Mouse (Mus musculus) lung, embryonic 15.5 days (tissue): Measurements from ENCODE around the gene Mgat4c. TPM values are rescaled to one million over a fixed set of nuclear protein-coding genes. Genes with fewer than 3 reads are reported as not detected.

ENCODE experiments used
- ATAC-seq: fragments of 200-750 bp; cut with Nextera tagmentation; 2 replicates; pipeline ENCODE4 v1.8.0; 2017; ENCODE audit warnings: moderate number of reproducible peaks, borderline replicate concordance; ENCODE audit not compliant: low FRiP score, low TSS enrichment; ENCODE audit errors: extremely low read depth
- H3K27ac ChIP-seq: fragments of 300-500 bp; sonication (generic); 2 replicates; pipeline ENCODE4 v1.5.1; 2015; ENCODE audit warnings: moderate library complexity, mild to moderate bottlenecking, inconsistent platforms
- H3K27me3 ChIP-seq: fragments of 300-500 bp; sonication (generic); 2 replicates; pipeline ENCODE4 v1.6.1; 2015; ENCODE audit warnings: inconsistent platforms
- H3K36me3 ChIP-seq: fragments of 300-500 bp; sonication (generic); 2 replicates; pipeline ENCODE4 v1.6.1; 2015; ENCODE audit warnings: inconsistent platforms
- H3K4me1 ChIP-seq: fragments of 300-500 bp; sonication (generic); 2 replicates; pipeline ENCODE4 v1.6.1; 2015; ENCODE audit warnings: inconsistent platforms
- H3K4me2 ChIP-seq: fragments of 300-500 bp; sonication (generic); 2 replicates; pipeline ENCODE4 v1.6.1; 2015; ENCODE audit warnings: inconsistent platforms, mild to moderate bottlenecking, moderate library complexity
- H3K4me3 ChIP-seq: fragments of 300-500 bp; sonication (generic); 2 replicates; pipeline ENCODE4 v1.5.1; 2015; ENCODE audit warnings: mild to moderate bottlenecking, inconsistent platforms
- H3K9ac ChIP-seq: fragments of 300-500 bp; sonication (generic); 2 replicates; pipeline ENCODE4 v1.6.1; 2015; ENCODE audit warnings: inconsistent platforms
- H3K9me3 ChIP-seq: fragments of 300-500 bp; sonication (generic); 2 replicates; pipeline ENCODE4 v1.6.1; 2016; ENCODE audit warnings: inconsistent platforms
- WGBS: fragments of 180-500 bp; shearing (Covaris S2); methylation state at CpG from one replicate; pipeline ENCODE4 v1.1.7; 2015; 5-methylcytosine and 5-hydroxymethylcytosine counted together
- polyA plus RNA-seq: library from polyadenylated mRNA; unstranded; fragments of >200 nt; fragmentation: Nextera tagmentation; extraction: Ambion mirVana; gene quantifications from 2 replicates; pipeline ENCODE4 v1.2.1, GENCODE M21; 2015

Mgat4c gene
- 0.08 and 0.41 TPM in 2 replicates for polyA plus RNA-seq

DNA sequence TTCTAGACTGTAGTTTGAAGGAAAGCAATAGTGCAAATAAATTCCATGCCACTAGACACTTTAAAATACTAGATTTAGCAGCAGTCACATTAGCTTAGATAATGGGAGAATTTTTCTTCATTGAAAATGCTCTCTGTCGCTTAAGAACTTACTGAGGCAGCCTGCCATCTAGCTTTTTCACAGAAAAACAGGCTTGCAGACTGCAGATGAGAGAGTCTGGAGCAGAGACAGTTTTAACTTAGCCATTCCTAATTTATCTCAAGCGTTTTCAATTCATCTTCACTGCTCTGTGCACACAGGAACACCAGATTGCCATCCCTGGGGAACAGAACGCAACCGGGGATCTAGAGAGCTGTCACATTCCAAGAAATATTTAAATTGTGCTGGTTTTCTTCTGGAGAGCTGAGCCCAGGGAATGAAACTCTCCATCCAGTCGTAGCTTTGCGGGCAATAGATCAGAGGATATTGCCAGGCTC is at the start of gene Mgat4c:
TSS of gene Mgat4c (plus strand) at position 51 of the 476 bp plus-strand sequence.
- Histone ChIP-seq H3K4me2 (no peak within 1 kb of the TSS), H3K36me3 (no peaks in the 10 kb centered on the region), H3K4me1 (no peaks in the 10 kb centered on the region), H3K9ac (no peak within 1 kb of the TSS), H3K27me3 (no peaks in the 10 kb centered on the region), H3K27ac (no peak within 1 kb of the TSS), H3K4me3 (no peak within 1 kb of the TSS), H3K9me3 (no peaks in the 10 kb centered on the region)
- WGBS = 53% methylated on average over 6 of the region's 6 CpGs
- no peak for ATAC-seq

DNA sequence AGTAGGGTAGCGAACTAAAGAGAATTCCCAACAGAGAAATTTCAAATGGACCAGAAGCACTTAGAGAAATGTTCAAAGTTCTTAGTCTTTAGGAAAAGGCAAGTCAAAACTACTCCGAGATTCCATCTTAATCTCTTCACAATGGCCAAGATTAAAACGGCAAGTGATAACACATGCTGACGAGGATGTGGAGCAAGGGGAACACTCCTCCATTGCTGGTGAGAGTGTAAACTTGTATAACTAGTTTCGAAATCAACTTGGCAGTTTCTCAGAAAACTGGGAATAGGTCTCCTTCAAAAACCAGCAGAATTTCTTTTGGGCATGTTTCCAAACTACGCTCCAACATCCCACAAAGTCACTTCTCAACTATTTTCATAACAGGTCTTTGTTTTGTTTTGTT is 46.0 kb upstream of the Mgat4c start:
- no peak overlapping the region for H3K9ac ChIP-seq
- no peak overlapping the region for H3K4me3 ChIP-seq
- H3K27me3 ChIP-seq = no peaks in the 10 kb centered on the region
- ATAC-seq = no peak
- no peaks in the 10 kb centered on the region for H3K4me1 ChIP-seq
- 66% methylated on average over 6 of the region's 6 CpGs for WGBS
- H3K36me3 ChIP-seq = no peaks in the 10 kb centered on the region
- no peak overlapping the region for H3K4me2 ChIP-seq
- no peak overlapping the region for H3K27ac ChIP-seq
- no peaks in the 10 kb centered on the region for H3K9me3 ChIP-seq

DNA sequence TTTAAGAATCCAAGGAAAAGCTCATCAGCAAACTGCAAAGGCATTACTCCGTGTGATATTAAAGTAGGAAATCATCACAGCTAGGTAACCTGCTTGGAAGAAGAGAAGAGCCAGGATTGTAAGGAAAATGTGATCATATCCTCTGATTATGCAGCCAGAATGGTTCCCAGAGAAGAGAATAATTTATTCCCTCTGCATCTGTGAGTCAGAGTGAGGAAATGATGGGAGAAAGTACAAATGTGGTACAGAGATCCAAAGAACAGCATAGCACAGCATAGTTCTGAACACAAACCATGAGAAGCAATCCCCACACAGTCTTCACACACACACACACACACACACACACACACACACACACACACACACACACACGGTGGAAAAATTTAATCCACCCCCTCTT is 40.2 kb upstream of the Mgat4c start:
- ATAC-seq = no peak
- Histone ChIP-seq H3K36me3 (no peaks in the 10 kb centered on the region), H3K4me1 (no peaks in the 10 kb centered on the region), H3K4me3 (no peak overlapping the region), H3K4me2 (no peak overlapping the region), H3K27ac (no peak overlapping the region), H3K27me3 (no peaks in the 10 kb centered on the region), H3K9ac (no peak overlapping the region), H3K9me3 (no peaks in the 10 kb centered on the region)
- WGBS = 62% methylated on average over 2 of the region's 2 CpGs

- Histone ChIP-seq H3K9ac (no peak overlapping the region), H3K4me2 (no peak overlapping the region), H3K4me3 (no peak overlapping the region), H3K27ac (no peak overlapping the region), H3K4me1 (no peaks in the 10 kb centered on the region), H3K27me3 (no peaks in the 10 kb centered on the region), H3K36me3 (no peaks in the 10 kb centered on the region), H3K9me3 (no peaks in the 10 kb centered on the region)
- 76% methylated on average over 5 of the region's 5 CpGs for WGBS
- no peak for ATAC-seq
Observed at GRCm38 (mm10) chr10:101681914-101682313, 627 bp downstream of the Mgat4c start.

DNA sequence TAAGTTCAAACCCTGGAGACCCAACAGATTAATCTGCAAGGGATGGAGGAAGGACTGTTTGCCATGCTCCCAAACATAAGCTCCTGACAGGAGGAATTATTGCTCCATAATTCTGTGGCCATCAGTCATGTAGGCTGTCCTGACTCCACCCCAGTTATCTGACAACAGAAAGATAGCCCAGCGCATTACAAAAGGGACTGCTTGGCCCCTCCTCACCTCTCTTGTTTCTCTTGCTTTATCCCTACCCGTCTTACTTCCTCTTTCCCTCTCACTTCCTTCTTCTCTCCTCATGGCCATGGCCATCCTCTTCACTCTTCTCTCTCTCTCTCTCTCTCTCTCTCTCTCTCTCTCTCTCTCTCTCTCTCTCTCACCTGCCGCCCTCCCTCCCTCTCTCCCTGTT is 80.5 kb downstream of the Mgat4c start:
- no peak for ATAC-seq
- no peak overlapping the region for H3K9ac ChIP-seq
- H3K27ac ChIP-seq = no peak overlapping the region
- no peaks in the 10 kb centered on the region for H3K27me3 ChIP-seq
- no peak overlapping the region for H3K4me2 ChIP-seq
- no peaks in the 10 kb centered on the region for H3K4me1 ChIP-seq
- no peaks in the 10 kb centered on the region for H3K9me3 ChIP-seq
- no peaks in the 10 kb centered on the region for H3K36me3 ChIP-seq
- H3K4me3 ChIP-seq = no peak overlapping the region
- 60% methylated on average over 3 of the region's 3 CpGs for WGBS

DNA sequence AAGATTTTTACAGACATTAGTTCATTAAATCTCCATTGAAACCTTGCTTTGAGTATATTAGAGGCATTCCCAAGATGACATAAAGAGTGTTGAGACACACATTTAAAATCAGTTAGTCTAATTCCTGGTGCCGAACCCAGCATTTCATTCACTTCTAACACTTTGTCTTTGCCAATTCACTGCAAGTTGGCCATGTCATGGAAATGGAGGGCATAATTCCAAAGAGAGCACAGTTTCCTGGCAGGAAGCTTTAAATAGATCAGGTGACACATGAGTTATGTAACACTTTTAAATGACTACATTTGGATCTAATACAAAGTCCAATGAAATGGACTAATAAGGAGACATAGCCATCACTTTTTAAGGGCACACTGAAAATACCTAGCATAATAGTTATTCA is 89.4 kb downstream of the Mgat4c start:
- ATAC-seq = no peak
- Histone ChIP-seq H3K4me1 (no peaks in the 10 kb centered on the region), H3K4me3 (no peak overlapping the region), H3K9ac (no peak overlapping the region), H3K36me3 (no peaks in the 10 kb centered on the region), H3K27ac (no peak overlapping the region), H3K27me3 (no peaks in the 10 kb centered on the region), H3K4me2 (no peak overlapping the region), H3K9me3 (no peaks in the 10 kb centered on the region)
- WGBS = 64% methylated on average over 1 of the region's 1 CpGs

DNA sequence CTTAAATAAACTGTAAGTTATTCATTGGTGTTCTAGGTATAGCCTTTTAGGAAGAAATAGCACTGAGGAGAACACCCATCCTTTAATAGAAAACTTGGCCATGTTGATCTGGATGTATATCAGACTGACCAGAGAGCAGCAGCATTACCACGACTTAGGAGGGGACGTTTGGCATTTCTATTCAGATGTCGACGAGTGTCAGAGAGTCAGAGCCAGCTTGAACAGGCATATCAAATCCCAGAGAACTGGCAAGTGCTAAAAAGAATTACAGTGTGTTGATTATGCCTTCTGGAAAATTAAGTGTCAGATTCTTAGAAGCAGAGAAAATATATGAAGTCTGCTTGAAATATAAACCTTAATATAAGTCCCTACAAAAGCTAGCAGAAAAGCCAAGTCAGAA is 89.9 kb downstream of the Mgat4c start:
- no peak overlapping the region for H3K9ac ChIP-seq
- no peaks in the 10 kb centered on the region for H3K36me3 ChIP-seq
- H3K4me3 ChIP-seq = no peak overlapping the region
- no peaks in the 10 kb centered on the region for H3K4me1 ChIP-seq
- 49% methylated on average over 4 of the region's 4 CpGs for WGBS
- no peaks in the 10 kb centered on the region for H3K27me3 ChIP-seq
- no peak overlapping the region for H3K4me2 ChIP-seq
- H3K9me3 ChIP-seq = no peaks in the 10 kb centered on the region
- ATAC-seq = no peak
- no peak overlapping the region for H3K27ac ChIP-seq

GRCm38 (mm10) chr10:101783161-101783744 is 102.0 kb downstream of the Mgat4c start:
- H3K4me3 ChIP-seq = no peak overlapping the region
- H3K9me3 ChIP-seq = no peaks in the 10 kb centered on the region
- ATAC-seq = no peak
- H3K27ac ChIP-seq = no peak overlapping the region
- 49% methylated on average over 3 of the region's 3 CpGs for WGBS
- no peak overlapping the region for H3K9ac ChIP-seq
- H3K4me1 ChIP-seq = no peaks in the 10 kb centered on the region
- H3K27me3 ChIP-seq = no peaks in the 10 kb centered on the region
- no peak overlapping the region for H3K4me2 ChIP-seq
- H3K36me3 ChIP-seq = no peaks in the 10 kb centered on the region

DNA sequence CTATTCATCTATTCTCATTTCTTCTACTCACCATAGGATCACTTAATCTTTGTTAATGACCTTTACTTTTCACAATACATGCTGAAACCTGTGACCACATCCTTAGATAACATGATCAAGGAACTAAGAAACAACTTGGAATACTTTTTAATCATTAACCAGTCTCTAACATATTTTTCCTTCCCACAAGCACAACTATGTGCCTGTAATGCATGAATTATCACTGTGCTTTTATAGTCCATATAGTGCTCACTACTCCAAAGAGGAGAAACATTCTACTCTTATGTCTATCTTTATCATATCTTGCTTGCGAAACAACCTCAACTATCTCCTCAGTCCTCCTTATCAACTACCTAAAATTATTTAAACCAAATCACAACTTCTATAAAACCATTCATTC is 114.2 kb downstream of the Mgat4c start:
- no peak for ATAC-seq
- WGBS = 91% methylated on average over 1 of the region's 1 CpGs
- H3K4me1 ChIP-seq = no peaks in the 10 kb centered on the region

GRCm38 (mm10) chr10:101798831-101799474 is 117.7 kb downstream of the Mgat4c start:
- Histone ChIP-seq H3K4me3 (no peak overlapping the region), H3K27me3 (no peaks in the 10 kb centered on the region), H3K9me3 (no peaks in the 10 kb centered on the region), H3K27ac (no peak overlapping the region), H3K4me2 (no peak overlapping the region), H3K9ac (no peak overlapping the region), H3K4me1 (no peaks in the 10 kb centered on the region), H3K36me3 (no peaks in the 10 kb centered on the region)
- 72% methylated on average over 2 of the region's 2 CpGs for WGBS
- ATAC-seq = no peak

More for the DNA sequence above, 114.2 kb downstream of the Mgat4c start:
- Histone ChIP-seq H3K9me3 (no peaks in the 10 kb centered on the region), H3K27ac (no peak overlapping the region), H3K9ac (no peak overlapping the region), H3K36me3 (no peaks in the 10 kb centered on the region), H3K4me2 (no peak overlapping the region), H3K4me3 (no peak overlapping the region), H3K27me3 (no peaks in the 10 kb centered on the region)

- Histone ChIP-seq H3K4me2 (no peak overlapping the region), H3K36me3 (no peaks in the 10 kb centered on the region), H3K27ac (no peak overlapping the region), H3K9me3 (no peaks in the 10 kb centered on the region), H3K4me3 (no peak overlapping the region), H3K9ac (no peak overlapping the region), H3K27me3 (no peaks in the 10 kb centered on the region), H3K4me1 (no peaks in the 10 kb centered on the region)
- 95% methylated on average over 2 of the region's 2 CpGs for WGBS
- ATAC-seq = no peak
Observed at GRCm38 (mm10) chr10:101808768-101809167, 127.5 kb downstream of the Mgat4c start.

GRCm38 (mm10) chr10:101816902-101817301 is 135.6 kb downstream of the Mgat4c start:
- no peak overlapping the region for H3K27ac ChIP-seq
- no peaks in the 10 kb centered on the region for H3K36me3 ChIP-seq
- 81% methylated on average over 5 of the region's 5 CpGs for WGBS

More at GRCm38 (mm10) chr10:101816902-101817301, 135.6 kb downstream of the Mgat4c start:
- Histone ChIP-seq H3K4me1 (no peaks in the 10 kb centered on the region), H3K27me3 (no peaks in the 10 kb centered on the region), H3K9me3 (no peaks in the 10 kb centered on the region), H3K4me2 (no peak overlapping the region), H3K4me3 (no peak overlapping the region), H3K9ac (no peak overlapping the region)
- ATAC-seq = no peak
